Mouse (Mus musculus) intestine, postnatal 0 days (tissue): ENCODE measurements around the gene Ass1. TPM values are rescaled to one million over a fixed set of nuclear protein-coding genes. Genes with fewer than 3 reads are reported as not detected.

Experiments
- ATAC-seq: fragments of 200-750 bp; cut with Nextera tagmentation; 2 replicates; pipeline ENCODE4 v1.8.0; 2017; ENCODE audit warnings: mild to moderate bottlenecking, moderate TSS enrichment, moderate library complexity
- H3K27ac ChIP-seq: fragments of 300-500 bp; sonication (generic); 2 replicates; pipeline ENCODE4 v1.5.1; 2014; ENCODE audit warnings: mild to moderate bottlenecking, low read depth, low read length, moderate library complexity
- H3K27me3 ChIP-seq: fragments of 300-500 bp; sonication (generic); replicated peaks from 2 replicates; pipeline ENCODE4 v1.6.1; 2014; ENCODE audit warnings: low read length, mixed read lengths; ENCODE audit not compliant: control insufficient read depth, insufficient read depth
- H3K36me3 ChIP-seq: fragments of 300-500 bp; sonication (generic); 2 replicates; pipeline ENCODE4 v1.6.1; 2014; ENCODE audit warnings: mild to moderate bottlenecking, moderate library complexity; ENCODE audit not compliant: control insufficient read depth, insufficient read depth
- H3K4me1 ChIP-seq: fragments of 300-500 bp; sonication (generic); replicated peaks from 2 replicates; pipeline ENCODE4 v1.6.1; 2014; ENCODE audit warnings: antibody characterized with exemption, low read length, mixed read lengths; ENCODE audit not compliant: control insufficient read depth, insufficient read depth
- H3K4me2 ChIP-seq: fragments of 300-500 bp; sonication (generic); replicated peaks from 2 replicates; pipeline ENCODE4 v1.6.1; 2014; ENCODE audit warnings: low read depth, mild to moderate bottlenecking, moderate library complexity
- H3K4me3 ChIP-seq: fragments of 300-500 bp; sonication (generic); 2 replicates; pipeline ENCODE4 v1.5.1; 2014; ENCODE audit warnings: low read depth, low read length
- H3K9ac ChIP-seq: fragments of 300-500 bp; sonication (generic); 2 replicates; pipeline ENCODE4 v1.6.1; 2014; ENCODE audit warnings: mild to moderate bottlenecking, low read depth, low read length
- H3K9me3 ChIP-seq: fragments of 300-500 bp; sonication (generic); 2 replicates; pipeline ENCODE4 v1.6.1; 2016; ENCODE audit warnings: mixed run types; ENCODE audit not compliant: control insufficient read depth
- CTCF ChIP-seq: sonication (generic); IDR thresholded peaks from 2 replicates; pipeline ENCODE4 v1.5.1; 2016; ENCODE audit warnings: low read depth, mild to moderate bottlenecking, control low read depth, antibody characterized with exemption, moderate library complexity
- WGBS: fragments of 180-500 bp; shearing (Covaris S2); extraction: QIAGEN DNeasy Blood & Tissue Kit; methylation state at CpG from one replicate; pipeline ENCODE4 v1.1.7; 2014; 5-methylcytosine and 5-hydroxymethylcytosine counted together
- polyA plus RNA-seq: library from polyadenylated mRNA; unstranded; fragments of >200 nt; fragmentation: Nextera tagmentation; extraction: Ambion mirVana; gene quantifications from 2 replicates; pipeline ENCODE4 v1.2.1, GENCODE M21; 2015

Gene Ass1
- polyA plus RNA-seq, 1 experiment from 2014 or later, result 492 TPM

- Histone ChIP-seq H3K4me3 (no peak overlapping the region), H3K4me1 (peaks cover 26% of the 10 kb centered on the region), H3K9ac (peak overlapping the region; percentile 26; the same call in 1 of the 2 replicates), H3K27ac (peak overlapping the region; percentile 81), H3K36me3 (no peaks in the 10 kb centered on the region; the same call in 1 of the 2 replicates), H3K27me3 (no peaks in the 10 kb centered on the region), H3K9me3 (no peaks in the 10 kb centered on the region), H3K4me2 (peak overlapping the region; percentile 30)
- peak; percentile 84 for ATAC-seq
- 15% methylated on average over 11 of the region's 11 CpGs for WGBS
- no peak for TF ChIP-seq CTCF
These were observed 16.3 kb upstream of the Ass1 start for GRCm38 (mm10) chr2:31453559-31454177.

GRCm38 (mm10) chr2:31454280-31454679 is 15.7 kb upstream of the Ass1 start:
- no peak for ATAC-seq
- H3K4me3 ChIP-seq, result no peak overlapping the region
- peak overlapping the region; percentile 81 for H3K27ac ChIP-seq
- H3K9ac ChIP-seq, result no peak overlapping the region
- TF ChIP-seq CTCF, result no peak
- no peaks in the 10 kb centered on the region for H3K27me3 ChIP-seq
- WGBS, result 41% methylated on average over 8 of the region's 8 CpGs
- peak overlapping the region; percentile 56 for H3K4me2 ChIP-seq
- H3K36me3 ChIP-seq, result no peaks in the 10 kb centered on the region; the same call in 1 of the 2 replicates
- H3K4me1 ChIP-seq, result peaks cover 26% of the 10 kb centered on the region
- H3K9me3 ChIP-seq, result no peaks in the 10 kb centered on the region

GRCm38 (mm10) chr2:31455418-31455817 is 14.6 kb upstream of the Ass1 start:
- Histone ChIP-seq H3K4me2 (peak overlapping the region; percentile 56), H3K9ac (no peak overlapping the region), H3K4me3 (0 out of 2 replicates have a peak overlapping the region, but pooled peaks have one; percentile 9), H3K27me3 (no peaks in the 10 kb centered on the region), H3K27ac (peak overlapping the region; percentile 81), H3K4me1 (peaks cover 29% of the 10 kb centered on the region), H3K9me3 (no peaks in the 10 kb centered on the region), H3K36me3 (no peaks in the 10 kb centered on the region; the same call in 1 of the 2 replicates)
- WGBS, result 49% methylated on average over 7 of the region's 7 CpGs
- TF ChIP-seq CTCF, result no peak
- ATAC-seq, result 0 out of 2 replicates have a peak, but pooled peaks have one; percentile 23

GRCm38 (mm10) chr2:31458460-31458859 is 11.5 kb upstream of the Ass1 start:
- Histone ChIP-seq H3K4me1 (peaks cover 24% of the 10 kb centered on the region), H3K4me2 (no peak overlapping the region), H3K36me3 (no peaks in the 10 kb centered on the region), H3K27ac (peak overlapping the region; percentile 73), H3K4me3 (no peak overlapping the region), H3K9ac (no peak overlapping the region), H3K27me3 (no peaks in the 10 kb centered on the region), H3K9me3 (no peaks in the 10 kb centered on the region)
- no peak for TF ChIP-seq CTCF
- no peak for ATAC-seq
- WGBS, result 47% methylated on average over 5 of the region's 5 CpGs

- peak overlapping the region; percentile 74 for H3K4me2 ChIP-seq
- peak; percentile 72 for ATAC-seq
- H3K27me3 ChIP-seq, result no peaks in the 10 kb centered on the region
- H3K4me1 ChIP-seq, result peaks cover 18% of the 10 kb centered on the region
- 24% methylated on average over 16 of the region's 16 CpGs for WGBS
- no peaks in the 10 kb centered on the region for H3K9me3 ChIP-seq
- peak overlapping the region; percentile 35; the same call in 1 of the 2 replicates for H3K4me3 ChIP-seq
- peak overlapping the region; percentile 87 for H3K27ac ChIP-seq
- no peak for TF ChIP-seq CTCF
- no peaks in the 10 kb centered on the region for H3K36me3 ChIP-seq
- no peak overlapping the region for H3K9ac ChIP-seq
These were observed 10.7 kb upstream of the Ass1 start for GRCm38 (mm10) chr2:31458989-31459936.

- peak; percentile 42 for ATAC-seq
- TF ChIP-seq CTCF, result peak; percentile 80
- Histone ChIP-seq H3K4me2 (peak overlapping the region; percentile 74), H3K27ac (peak overlapping the region; percentile 87), H3K36me3 (no peaks in the 10 kb centered on the region), H3K27me3 (no peaks in the 10 kb centered on the region), H3K4me1 (0 out of 2 replicates have a peak, but pooled peaks cover 11% of the 10 kb centered on the region), H3K4me3 (peak overlapping the region; percentile 35), H3K9me3 (no peaks in the 10 kb centered on the region), H3K9ac (peak overlapping the region; percentile 35; the same call in 1 of the 2 replicates)
- WGBS, result 5% methylated on average over 47 of the region's 48 CpGs
These were observed 9.9 kb upstream of the Ass1 start for GRCm38 (mm10) chr2:31460025-31460571.
